11 mouse cellular contexts compared by ENCODE assay signal in the genomic region with DNA sequence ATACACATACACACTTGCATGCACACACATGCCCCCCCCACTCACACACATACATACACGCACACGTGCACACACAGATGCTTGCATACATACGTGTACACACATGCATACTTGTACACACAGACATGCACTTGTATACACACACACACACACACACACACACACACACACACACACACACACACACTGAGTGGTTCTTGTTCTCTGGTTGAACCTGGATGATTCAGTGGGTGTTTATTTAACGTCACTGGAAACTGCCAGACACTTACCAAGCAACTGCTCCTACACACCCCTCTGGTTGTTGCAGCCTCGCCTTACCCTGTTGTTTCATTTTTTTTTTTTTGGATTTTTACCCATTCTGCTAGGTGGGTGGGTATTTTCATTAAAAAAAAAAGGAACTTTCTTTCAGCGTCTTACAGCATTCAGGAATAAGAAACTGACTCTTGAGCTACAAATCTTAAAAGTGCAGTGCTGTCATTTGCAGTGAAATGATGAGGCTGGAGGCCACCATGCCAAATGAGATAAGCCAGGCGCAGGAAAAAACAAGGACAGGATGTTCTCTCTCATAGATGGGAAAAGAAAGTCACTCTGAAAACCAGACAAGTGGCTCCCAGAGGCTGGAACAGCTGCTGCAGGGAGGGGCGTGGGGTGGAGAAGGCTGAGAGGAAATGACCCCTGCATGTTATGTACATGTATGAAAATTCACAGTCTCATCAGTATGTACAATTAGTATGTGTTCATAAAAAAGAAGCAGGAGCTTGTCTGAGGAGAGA. TPM values are rescaled to one million over a fixed set of nuclear protein-coding genes. Genes with fewer than 3 reads are reported as not detected.
DNase-seq lines count a peak whose midpoint lies in the region; ATAC-seq lines count a peak whose summit lies in the region.
"Had no signal": no experiment of that assay in that cellular context is flagged by ENCODE, and none has a peak within 500 bp of the region (broad histone marks: within the 10 kb centered on the region; RNA-seq: fewer than 3 reads in every experiment).

No protein-coding gene starts in this region.

- peak; percentile 60 for ATAC-seq in common myeloid progenitor, adult 5-6 weeks (replicated peaks; ENCODE audit: low read depth, poor library complexity, severe bottlenecking)
- no peak for ATAC-seq in forebrain, embryonic 12.5 days (ENCODE audit: low FRiP score)

- H3K9ac ChIP-seq in forebrain, embryonic 12.5 days: no peak overlapping the region
- H3K9ac ChIP-seq: embryonic facial prominence, embryonic 12.5 days; hindbrain, embryonic 15.5 days had no signal

- no peak overlapping the region for H3K4me3 ChIP-seq in forebrain, embryonic 12.5 days (replicated peaks)
- H3K4me3 ChIP-seq: embryonic facial prominence, embryonic 12.5 days; hindbrain, embryonic 15.5 days had no signal

- no peaks in the 10 kb centered on the region for H3K36me3 ChIP-seq in forebrain, embryonic 12.5 days (replicated peaks)
- H3K36me3 ChIP-seq: embryonic facial prominence, embryonic 12.5 days; hindbrain, embryonic 15.5 days had no signal

- no peaks in the 10 kb centered on the region for H3K4me1 ChIP-seq in forebrain, embryonic 12.5 days
- H3K4me1 ChIP-seq: embryonic facial prominence, embryonic 12.5 days; hindbrain, embryonic 15.5 days had no signal

- no peak overlapping the region for H3K4me2 ChIP-seq in forebrain, embryonic 12.5 days
- H3K4me2 ChIP-seq: embryonic facial prominence, embryonic 12.5 days; hindbrain, embryonic 15.5 days had no signal

- peak; percentile 75 to 82 for DNase-seq in adrenal gland, adult (ENCODE audit: inconsistent age in 2 of 2, low spot score in 1 of 2)
- no peak for DNase-seq in adrenal gland, postnatal 4 days (ENCODE audit: low spot score in 2 of 2)
- peak; percentile 70 for DNase-seq in heart, postnatal 4 days
- peak; percentile 77 to 86 for DNase-seq in lung, adult 18-20 months
- no peak for DNase-seq in thymus, postnatal 4 days
- no peak for DNase-seq in embryo, embryonic 10.5 days (ENCODE audit: low spot score)

- H3K9me3 ChIP-seq in forebrain, embryonic 12.5 days: no peaks in the 10 kb centered on the region
- H3K9me3 ChIP-seq: embryonic facial prominence, embryonic 12.5 days; hindbrain, embryonic 15.5 days had no signal

- H3K27me3 ChIP-seq in forebrain, embryonic 12.5 days: no peaks in the 10 kb centered on the region
- H3K27me3 ChIP-seq: embryonic facial prominence, embryonic 12.5 days; hindbrain, embryonic 15.5 days had no signal

- 85% methylated on average over 8 of the region's 8 CpGs for WGBS in forebrain, embryonic 12.5 days

- no peak overlapping the region for H3K27ac ChIP-seq in forebrain, embryonic 12.5 days
- H3K27ac ChIP-seq: embryonic facial prominence, embryonic 12.5 days; hindbrain, embryonic 15.5 days; macrophage had no signal

RNA-seq across cellular contexts. Expression of a gene that starts 19.6 kb away (rescaled TPM):
- 10 to 100 TPM; 66.4 to 68.4 TPM for total RNA-seq in adrenal gland, postnatal 4 days (2021)
- total RNA-seq in common myeloid progenitor, adult 5-6 weeks (2017): 91.9 and 105 TPM in 2 replicates
- total RNA-seq in heart, postnatal 4 days (2021): 10 to 100 TPM; 44.1 to 52.6 TPM
- 10.1 and 11.3 TPM in 2 replicates for polyA plus RNA-seq in forebrain, embryonic 12.5 days (2016; fragmentation: Nextera tagmentation; extraction: Ambion mirVana)

RNA-seq across cellular contexts. Expression of a gene that starts 30.2 kb away (rescaled TPM):
- total RNA-seq in adrenal gland, postnatal 4 days (2021): 1 to 10 TPM; 2.2 to 3.4 TPM
- total RNA-seq in common myeloid progenitor, adult 5-6 weeks (2017): not detected in 2 replicates
- 1 to 10 TPM; 3.2 to 4.1 TPM for total RNA-seq in heart, postnatal 4 days (2021)
- 5.2 and 7.9 TPM in 2 replicates for polyA plus RNA-seq in forebrain, embryonic 12.5 days (2016; fragmentation: Nextera tagmentation; extraction: Ambion mirVana)
- polyA plus RNA-seq: macrophage had no signal

Comparison
In these comparisons a context has a peak if more than half of its experiments do, and no peak if none do; other contexts are left out.
1. DNase-seq: peak in adrenal gland, adult (2 of 2), heart, postnatal 4 days (single experiment) and lung, adult 18-20 months (2 of 2); none in adrenal gland, postnatal 4 days (0 of 2), thymus, postnatal 4 days (single experiment) and embryo, embryonic 10.5 days (single experiment).